Mouse (Mus musculus): Measurements from ENCODE around the gene Ear2. TPM values are rescaled to one million over a fixed set of nuclear protein-coding genes. Genes with fewer than 3 reads are reported as not detected.
"Not testable (repeated sequence)": the region's sequence is repeated elsewhere in the genome, so short reads cannot be mapped to it uniquely, and the experiment has no call there.

The Ear2 gene
- not detected in 2 replicates for polyA plus RNA-seq (2016; fragmentation: Nextera tagmentation; extraction: Ambion mirVana)

GRCm38 (mm10) chr14:44102354-44102753, at the start of gene Ear2:
Gene Ear2 (plus strand): TSS chr14:44102654.
- not testable (repeated sequence) for H3K27me3 ChIP-seq (replicated peaks; ENCODE audit: low read depth, poor library complexity, severe bottlenecking); H3K27ac ChIP-seq (replicated peaks); H3K9me3 ChIP-seq; H3K4me3 ChIP-seq; H3K4me1 ChIP-seq; DNase-seq (ENCODE audit: low spot score); H3K36me3 ChIP-seq (replicated peaks)
- WGBS, result 90% methylated on average over 2 of the region's 2 CpGs

DNA sequence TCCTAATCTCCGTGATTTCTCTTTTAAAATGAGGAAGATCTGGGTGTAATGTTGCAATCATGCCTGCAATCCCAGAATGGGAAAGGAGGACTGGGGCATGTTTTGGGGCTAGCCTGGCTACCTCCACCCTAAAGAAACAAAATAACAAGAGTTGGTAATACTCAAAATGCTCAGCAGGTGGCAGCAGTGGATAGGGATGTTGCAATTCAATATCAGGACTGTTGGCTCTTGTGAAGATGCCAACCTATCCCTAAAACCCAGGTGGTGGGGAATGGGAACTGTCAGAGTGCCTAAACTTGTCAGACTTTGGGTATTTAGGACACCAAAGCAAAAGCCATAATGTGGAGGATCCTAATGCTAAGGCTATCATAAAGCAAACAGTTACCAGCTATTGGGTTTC, 34.6 kb upstream of the Ear2 start:
- 75% methylated on average over 1 of the region's 1 CpGs for WGBS
- DNase-seq (ENCODE audit: low spot score), result peak; percentile 14

DNA sequence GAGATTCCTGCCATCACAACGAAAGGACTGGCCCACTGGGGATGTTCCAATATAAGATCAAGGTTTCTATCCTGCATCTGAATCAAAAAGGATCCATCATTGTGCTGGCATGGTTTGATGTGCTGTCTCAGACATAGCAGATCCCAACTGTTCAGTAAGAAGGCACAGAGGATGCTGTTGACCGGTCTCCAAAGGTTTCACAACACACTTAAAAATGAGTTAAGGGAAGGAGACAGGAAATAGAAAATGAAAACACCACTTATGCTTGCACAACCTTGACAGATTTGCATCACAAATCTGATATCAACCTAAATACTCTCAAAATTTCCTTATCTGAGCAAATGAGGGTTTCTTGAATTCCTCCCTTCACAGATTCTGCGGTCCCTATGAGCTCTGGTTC, 31.9 kb upstream of the Ear2 start:
- H3K4me1 ChIP-seq; H3K27ac ChIP-seq (replicated peaks); H3K4me3 ChIP-seq; H3K27me3 ChIP-seq (replicated peaks; ENCODE audit: low read depth, poor library complexity, severe bottlenecking); DNase-seq (ENCODE audit: low spot score); H3K9me3 ChIP-seq; H3K36me3 ChIP-seq (replicated peaks): not testable (repeated sequence)
- 93% methylated on average over 2 of the region's 3 CpGs for WGBS

More for the DNA sequence above, 34.6 kb upstream of the Ear2 start:
- not testable (repeated sequence) for H3K4me1 ChIP-seq; H3K27me3 ChIP-seq (replicated peaks; ENCODE audit: low read depth, poor library complexity, severe bottlenecking); H3K36me3 ChIP-seq (replicated peaks); H3K9me3 ChIP-seq; H3K4me3 ChIP-seq; H3K27ac ChIP-seq (replicated peaks)

DNA sequence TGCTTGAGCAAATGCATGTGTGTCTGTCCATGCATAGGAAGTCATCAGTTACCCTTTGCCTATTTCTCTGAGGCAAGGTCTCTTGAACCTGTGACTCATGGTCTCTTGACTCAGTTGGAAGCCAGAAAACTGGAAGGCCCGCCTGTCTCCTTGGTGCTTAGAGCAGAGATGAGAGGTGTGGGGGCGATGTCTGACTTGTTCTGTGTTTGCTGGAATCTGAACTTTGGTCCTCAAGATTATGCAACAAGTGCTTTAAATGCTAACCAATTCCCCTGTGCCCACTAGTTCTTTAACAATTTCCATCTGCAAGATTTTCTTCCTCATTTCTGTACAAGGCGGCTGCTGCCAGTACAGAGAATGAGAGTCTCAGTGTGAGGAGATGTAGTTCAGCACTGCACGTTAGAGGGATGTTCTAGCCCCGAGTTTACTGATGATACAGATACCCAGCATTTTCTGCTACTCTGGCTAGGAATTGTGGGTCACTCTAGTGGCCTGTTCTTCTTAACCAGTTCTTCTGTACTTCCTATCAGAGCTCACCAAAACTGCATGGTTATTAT, 24.6 kb upstream of the Ear2 start:
- H3K4me1 ChIP-seq; H3K9me3 ChIP-seq; H3K36me3 ChIP-seq (replicated peaks); DNase-seq (ENCODE audit: low spot score); H3K4me3 ChIP-seq; H3K27ac ChIP-seq (replicated peaks); H3K27me3 ChIP-seq (replicated peaks; ENCODE audit: low read depth, poor library complexity, severe bottlenecking): not testable (repeated sequence)
- 79% methylated on average over 5 of the region's 5 CpGs for WGBS

- H3K4me1 ChIP-seq; H3K27ac ChIP-seq (replicated peaks); H3K4me3 ChIP-seq; H3K9me3 ChIP-seq; H3K36me3 ChIP-seq (replicated peaks); DNase-seq (ENCODE audit: low spot score); H3K27me3 ChIP-seq (replicated peaks; ENCODE audit: low read depth, poor library complexity, severe bottlenecking): not testable (repeated sequence)
- WGBS, result 90% methylated on average over 1 of the region's 1 CpGs
These were observed 15.9 kb upstream of the Ear2 start for GRCm38 (mm10) chr14:44086588-44086987.

- not testable (repeated sequence) for H3K9me3 ChIP-seq; H3K4me3 ChIP-seq; H3K27me3 ChIP-seq (replicated peaks; ENCODE audit: low read depth, poor library complexity, severe bottlenecking); H3K36me3 ChIP-seq (replicated peaks); H3K4me1 ChIP-seq; DNase-seq (ENCODE audit: low spot score); H3K27ac ChIP-seq (replicated peaks)
- WGBS, result 75% methylated on average over 2 of the region's 2 CpGs
These were observed 14.9 kb upstream of the Ear2 start for GRCm38 (mm10) chr14:44087535-44087934.

- not testable (repeated sequence) for H3K4me3 ChIP-seq; H3K4me1 ChIP-seq; H3K36me3 ChIP-seq (replicated peaks); H3K27ac ChIP-seq (replicated peaks); H3K27me3 ChIP-seq (replicated peaks; ENCODE audit: low read depth, poor library complexity, severe bottlenecking); H3K9me3 ChIP-seq; DNase-seq (ENCODE audit: low spot score)
- 63% methylated on average over 1 of the region's 1 CpGs for WGBS
These were observed 10.9 kb upstream of the Ear2 start for GRCm38 (mm10) chr14:44091524-44091923.

DNA sequence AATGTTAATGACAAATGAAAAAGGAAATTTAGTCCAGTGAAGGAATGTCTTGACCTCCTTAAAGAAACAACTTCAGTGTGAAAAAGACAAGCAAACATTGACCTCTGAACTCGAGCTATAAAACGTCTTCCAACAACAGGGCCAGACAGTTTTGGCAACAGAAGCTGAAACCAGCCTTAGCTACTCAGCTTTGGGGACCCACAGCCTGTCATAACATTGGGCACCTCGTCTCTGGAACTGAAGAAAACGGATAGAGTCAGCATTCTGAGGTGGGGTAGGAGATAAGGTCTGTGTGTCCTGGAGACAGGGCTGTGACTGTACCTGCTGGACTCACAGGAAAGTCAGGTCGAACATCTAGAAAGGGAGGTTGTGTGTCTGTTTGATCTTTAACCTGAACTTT, 8.0 kb upstream of the Ear2 start:
- not testable (repeated sequence) for H3K36me3 ChIP-seq (replicated peaks); H3K4me3 ChIP-seq; H3K27me3 ChIP-seq (replicated peaks; ENCODE audit: low read depth, poor library complexity, severe bottlenecking); H3K9me3 ChIP-seq; H3K27ac ChIP-seq (replicated peaks); H3K4me1 ChIP-seq; DNase-seq (ENCODE audit: low spot score)
- WGBS, result 58% methylated on average over 5 of the region's 5 CpGs

DNA sequence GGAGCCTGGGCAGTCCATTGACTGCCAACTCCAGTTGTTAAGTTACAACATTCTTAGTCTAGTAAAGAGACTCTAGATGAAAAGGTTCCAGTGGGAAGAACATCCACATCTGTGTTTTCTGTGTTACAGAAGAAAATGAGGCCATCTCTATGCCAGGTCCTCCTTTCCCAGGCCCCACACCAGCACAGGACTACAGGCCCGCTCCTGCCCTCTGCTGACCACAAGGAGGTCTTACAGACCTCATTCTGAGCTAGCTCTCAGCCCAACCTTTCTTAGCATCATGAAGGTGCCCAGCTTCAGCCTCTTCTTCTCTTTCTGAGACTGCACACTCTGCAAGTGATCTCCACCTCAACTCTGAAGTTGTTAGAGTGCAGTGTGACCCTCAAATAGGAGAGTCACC, 2.4 kb upstream of the Ear2 start:
- H3K27me3 ChIP-seq (replicated peaks; ENCODE audit: low read depth, poor library complexity, severe bottlenecking); H3K27ac ChIP-seq (replicated peaks); H3K9me3 ChIP-seq; H3K4me3 ChIP-seq; DNase-seq (ENCODE audit: low spot score); H3K36me3 ChIP-seq (replicated peaks); H3K4me1 ChIP-seq: not testable (repeated sequence)
- no CpG with 5 or more reads among the region's 1 CpGs for WGBS

- no peaks in the 10 kb centered on the region for H3K36me3 ChIP-seq (replicated peaks)
These were observed 8.5 kb downstream of the Ear2 start for GRCm38 (mm10) chr14:44110981-44111380.

GRCm38 (mm10) chr14:44123551-44123950, 21.1 kb downstream of the Ear2 start, which contains the start of gene Gm3327:
Gene Gm3327 (plus strand): TSS chr14:44123851.
- H3K9me3 ChIP-seq; H3K27me3 ChIP-seq (replicated peaks; ENCODE audit: low read depth, poor library complexity, severe bottlenecking); H3K4me1 ChIP-seq; H3K4me3 ChIP-seq; DNase-seq (ENCODE audit: low spot score); H3K27ac ChIP-seq (replicated peaks); H3K36me3 ChIP-seq (replicated peaks): not testable (repeated sequence)
- whole genome bisulfite sequencing, result 84% methylated on average over 4 of the region's 4 CpGs

More at GRCm38 (mm10) chr14:44110981-44111380, 8.5 kb downstream of the Ear2 start:
- no peak overlapping the region for H3K4me3 ChIP-seq
- H3K27ac ChIP-seq (replicated peaks), result no peak overlapping the region
- H3K4me1 ChIP-seq, result no peaks in the 10 kb centered on the region
- no peaks in the 10 kb centered on the region for H3K9me3 ChIP-seq
- H3K27me3 ChIP-seq (replicated peaks; ENCODE audit: low read depth, poor library complexity, severe bottlenecking), result no peaks in the 10 kb centered on the region
- DNase-seq (ENCODE audit: low spot score), result no peak

Measured in embryonic facial prominence, embryonic 10.5 days (tissue).